Mouse (Mus musculus): ENCODE results near the gene Smyd3. TPM values are rescaled to one million over a fixed set of nuclear protein-coding genes. Genes with fewer than 3 reads are reported as not detected.

The Smyd3 gene
- polyA plus RNA-seq, 1 experiment from 2014 or later, result 20.7 TPM

DNA sequence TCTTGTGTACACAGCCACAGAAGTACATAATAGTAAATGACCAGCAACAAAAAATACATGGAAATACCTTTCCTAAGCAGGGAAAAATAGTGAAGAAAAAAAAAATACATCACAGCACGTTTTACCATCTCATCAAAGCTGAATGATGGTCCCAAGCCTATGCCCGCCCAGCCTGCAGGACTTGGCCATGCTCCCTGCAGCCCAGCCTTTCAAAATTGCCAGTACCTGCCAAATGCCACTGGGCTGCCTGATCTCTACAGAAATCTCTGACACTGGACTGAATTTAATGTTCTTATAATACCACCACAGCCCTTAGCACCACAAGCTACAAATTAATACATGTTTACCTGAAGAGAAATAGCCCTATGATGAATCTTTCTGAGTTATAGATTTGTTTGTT is 133.5 kb downstream of the Smyd3 start:
- 79% methylated on average over 2 of the region's 2 CpGs for whole genome bisulfite sequencing
- H3K36me3 ChIP-seq (replicated peaks), result no peaks in the 10 kb centered on the region
- DNase-seq (ENCODE audit: low spot score), result no peak
- H3K27ac ChIP-seq (replicated peaks), result no peak overlapping the region
- no peaks in the 10 kb centered on the region for H3K9me3 ChIP-seq
- no peaks in the 10 kb centered on the region for H3K27me3 ChIP-seq (replicated peaks; ENCODE audit: low read depth, poor library complexity, severe bottlenecking)
- peaks cover 10% of the 10 kb centered on the region for H3K4me1 ChIP-seq
- H3K4me3 ChIP-seq, result no peak overlapping the region

- no peak for DNase-seq (ENCODE audit: low spot score)
- H3K27me3 ChIP-seq (replicated peaks; ENCODE audit: low read depth, poor library complexity, severe bottlenecking), result no peaks in the 10 kb centered on the region
- 93% methylated on average over 4 of the region's 4 CpGs for WGBS
Measured at GRCm38 (mm10) chr1:179378102-179378501, 139.7 kb downstream of the Smyd3 start.

GRCm38 (mm10) chr1:179374987-179375386 is 142.9 kb downstream of the Smyd3 start:
- Histone ChIP-seq H3K36me3 (replicated peaks) (no peaks in the 10 kb centered on the region), H3K27me3 (replicated peaks; ENCODE audit: low read depth, poor library complexity, severe bottlenecking) (no peaks in the 10 kb centered on the region), H3K9me3 (no peaks in the 10 kb centered on the region), H3K27ac (replicated peaks) (no peak overlapping the region), H3K4me1 (peaks cover 5% of the 10 kb centered on the region; the same call in 1 of the 2 replicates), H3K4me3 (no peak overlapping the region)
- DNase-seq (ENCODE audit: low spot score), result no peak
- 93% methylated on average over 4 of the region's 4 CpGs for WGBS

More at GRCm38 (mm10) chr1:179378102-179378501, 139.7 kb downstream of the Smyd3 start:
- no peak overlapping the region for H3K4me3 ChIP-seq
- no peaks in the 10 kb centered on the region for H3K9me3 ChIP-seq
- H3K27ac ChIP-seq (replicated peaks), result no peak overlapping the region
- peaks cover 3% of the 10 kb centered on the region; the same call in 1 of the 2 replicates for H3K4me1 ChIP-seq
- H3K36me3 ChIP-seq (replicated peaks), result no peaks in the 10 kb centered on the region

DNA sequence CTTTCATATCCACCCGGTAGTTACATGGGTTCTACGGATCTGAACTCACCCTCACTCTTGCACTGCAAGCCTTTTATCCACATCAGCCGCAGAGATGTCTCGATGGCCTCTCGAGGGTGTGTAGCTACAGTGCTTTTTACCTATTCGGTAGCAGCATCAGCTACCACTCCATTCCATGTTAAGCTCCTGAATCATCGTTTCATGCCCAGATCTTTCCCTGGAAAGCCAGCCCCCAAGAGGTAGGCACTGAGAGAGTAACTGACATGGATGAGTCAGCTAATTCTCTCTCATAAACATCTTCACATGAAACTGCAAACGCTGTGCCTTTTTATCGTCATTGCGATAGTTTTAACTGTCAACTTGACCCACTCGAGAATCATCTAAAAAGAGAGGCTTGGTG is 143.9 kb downstream of the Smyd3 start:
- no peaks in the 10 kb centered on the region for H3K27me3 ChIP-seq (replicated peaks; ENCODE audit: low read depth, poor library complexity, severe bottlenecking)
- DNase-seq (ENCODE audit: low spot score), result no peak
- H3K4me1 ChIP-seq, result peaks cover 5% of the 10 kb centered on the region; the same call in 1 of the 2 replicates
- no peak overlapping the region for H3K4me3 ChIP-seq
- no peaks in the 10 kb centered on the region for H3K36me3 ChIP-seq (replicated peaks)
- no peaks in the 10 kb centered on the region for H3K9me3 ChIP-seq
- WGBS, result 93% methylated on average over 11 of the region's 11 CpGs
- no peak overlapping the region for H3K27ac ChIP-seq (replicated peaks)

DNA sequence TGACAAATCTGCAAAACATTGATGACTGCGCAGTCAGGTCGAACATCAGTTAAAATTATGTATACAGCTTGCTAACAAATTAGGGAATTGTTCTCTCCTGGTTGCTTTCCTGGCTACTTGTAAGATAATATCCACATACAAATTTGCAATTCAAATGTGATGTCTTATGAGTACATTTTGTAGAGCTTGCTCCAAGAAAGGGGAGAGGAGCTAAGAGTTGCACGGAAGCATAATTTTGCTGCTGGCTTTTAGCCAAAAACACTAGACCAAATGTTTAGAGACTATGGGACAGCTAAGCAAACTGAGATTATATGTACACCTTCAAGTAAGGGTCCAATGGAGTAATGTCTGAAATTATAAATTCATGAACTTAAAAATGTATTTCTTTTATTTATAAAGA is 146.7 kb downstream of the Smyd3 start:
- H3K4me3 ChIP-seq, result no peak overlapping the region
- DNase-seq (ENCODE audit: low spot score), result no peak
- 0 out of 2 replicates have a peak, but pooled peaks cover 2% of the 10 kb centered on the region for H3K4me1 ChIP-seq
- H3K9me3 ChIP-seq, result no peaks in the 10 kb centered on the region
- no peak overlapping the region for H3K27ac ChIP-seq (replicated peaks)
- H3K27me3 ChIP-seq (replicated peaks; ENCODE audit: low read depth, poor library complexity, severe bottlenecking), result no peaks in the 10 kb centered on the region
- 90% methylated on average over 3 of the region's 3 CpGs for WGBS
- no peaks in the 10 kb centered on the region for H3K36me3 ChIP-seq (replicated peaks)

DNA sequence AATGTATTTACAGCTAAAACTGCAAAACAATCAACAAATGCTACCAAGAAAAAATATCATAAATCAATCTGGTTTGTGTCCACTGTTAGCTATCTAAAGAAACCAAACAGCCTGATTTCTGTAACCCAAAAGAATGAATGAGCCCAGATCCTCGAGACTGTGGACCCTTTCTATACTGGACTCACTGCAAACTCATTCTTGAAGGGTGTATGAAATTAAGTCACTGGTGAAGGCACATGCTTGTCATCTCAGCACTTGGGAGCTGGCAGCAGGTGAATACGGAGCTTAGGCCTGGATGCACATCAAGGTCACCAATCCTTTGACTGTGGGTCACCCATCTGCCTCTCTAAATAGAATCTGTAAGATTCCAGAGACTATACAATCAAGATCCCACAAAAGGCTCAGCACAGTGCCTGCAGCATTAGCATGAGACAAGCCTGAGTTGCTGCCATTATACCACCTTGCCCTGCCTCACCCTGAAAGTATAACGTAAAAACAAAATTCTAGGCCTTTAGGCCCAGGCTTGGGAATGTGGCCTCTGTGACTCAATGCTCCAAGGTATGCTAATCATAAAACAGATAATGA is 149.3 kb downstream of the Smyd3 start:
- DNase-seq (ENCODE audit: low spot score), result no peak
- H3K27me3 ChIP-seq (replicated peaks; ENCODE audit: low read depth, poor library complexity, severe bottlenecking), result no peaks in the 10 kb centered on the region
- 0 out of 2 replicates have a peak, but pooled peaks cover 2% of the 10 kb centered on the region for H3K4me1 ChIP-seq
- 78% methylated on average over 3 of the region's 3 CpGs for WGBS
- H3K36me3 ChIP-seq (replicated peaks), result no peaks in the 10 kb centered on the region
- no peaks in the 10 kb centered on the region for H3K9me3 ChIP-seq
- H3K4me3 ChIP-seq, result no peak overlapping the region
- no peak overlapping the region for H3K27ac ChIP-seq (replicated peaks)

- Histone ChIP-seq H3K4me1 (peaks cover 8% of the 10 kb centered on the region; the same call in 1 of the 2 replicates), H3K36me3 (replicated peaks) (no peaks in the 10 kb centered on the region), H3K27me3 (replicated peaks; ENCODE audit: low read depth, poor library complexity, severe bottlenecking) (no peaks in the 10 kb centered on the region), H3K27ac (replicated peaks) (no peak overlapping the region), H3K9me3 (no peaks in the 10 kb centered on the region), H3K4me3 (no peak overlapping the region)
- WGBS, result 70% methylated on average over 8 of the region's 8 CpGs
- DNase-seq (ENCODE audit: low spot score), result no peak
Measured at GRCm38 (mm10) chr1:179361481-179362466, 156.1 kb downstream of the Smyd3 start.

DNA sequence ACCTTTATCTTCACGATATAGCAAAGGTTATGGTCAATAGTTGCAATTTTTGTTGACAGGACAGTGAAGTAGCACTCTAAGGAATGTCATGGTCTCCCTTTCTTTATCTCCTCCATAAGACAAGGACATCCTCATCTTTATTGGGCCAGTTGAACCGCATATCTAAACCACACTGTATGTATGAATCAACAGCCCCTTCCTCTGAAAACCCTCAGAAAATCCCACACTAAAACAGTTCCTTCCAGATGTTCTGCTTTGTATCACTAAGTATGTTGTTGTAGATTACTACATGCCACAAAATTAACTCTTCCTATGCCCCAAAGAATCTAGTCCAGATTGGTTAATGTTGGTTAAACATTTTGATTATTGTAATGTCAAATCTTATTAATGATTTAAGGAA is 160.7 kb downstream of the Smyd3 start:
- Histone ChIP-seq H3K27me3 (replicated peaks; ENCODE audit: low read depth, poor library complexity, severe bottlenecking) (no peaks in the 10 kb centered on the region), H3K9me3 (no peaks in the 10 kb centered on the region), H3K4me3 (no peak overlapping the region), H3K27ac (replicated peaks) (no peak overlapping the region), H3K4me1 (peaks cover under 1% of the 10 kb centered on the region; the same call in 1 of the 2 replicates), H3K36me3 (replicated peaks) (no peaks in the 10 kb centered on the region)
- 90% methylated on average over 2 of the region's 2 CpGs for WGBS
- no peak for DNase-seq (ENCODE audit: low spot score)

DNA sequence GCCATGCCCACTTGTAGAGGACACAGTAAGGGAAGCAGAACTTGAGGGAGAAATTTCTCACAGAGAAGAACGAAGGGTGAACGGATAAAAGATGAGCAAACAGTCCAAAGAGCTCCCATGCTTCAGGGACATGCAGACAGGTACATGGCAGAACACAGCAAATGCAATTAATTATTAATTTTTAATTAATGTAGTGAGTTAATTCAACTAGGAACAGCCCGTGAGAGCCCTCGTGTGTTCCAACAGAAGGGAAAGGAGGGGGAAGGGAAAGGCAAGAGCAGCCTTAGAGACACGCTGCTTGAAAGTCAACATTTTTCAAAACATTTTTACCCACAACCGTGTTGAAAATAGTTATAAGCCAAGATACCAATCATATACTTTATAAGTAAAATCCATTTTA is 163.6 kb downstream of the Smyd3 start:
- H3K36me3 ChIP-seq (replicated peaks), result no peaks in the 10 kb centered on the region
- no peaks in the 10 kb centered on the region for H3K9me3 ChIP-seq
- DNase-seq (ENCODE audit: low spot score), result no peak
- 90% methylated on average over 6 of the region's 6 CpGs for WGBS
- H3K27ac ChIP-seq (replicated peaks), result no peak overlapping the region
- no peak overlapping the region for H3K4me3 ChIP-seq
- H3K27me3 ChIP-seq (replicated peaks; ENCODE audit: low read depth, poor library complexity, severe bottlenecking), result no peaks in the 10 kb centered on the region
- H3K4me1 ChIP-seq, result no peaks in the 10 kb centered on the region

DNA sequence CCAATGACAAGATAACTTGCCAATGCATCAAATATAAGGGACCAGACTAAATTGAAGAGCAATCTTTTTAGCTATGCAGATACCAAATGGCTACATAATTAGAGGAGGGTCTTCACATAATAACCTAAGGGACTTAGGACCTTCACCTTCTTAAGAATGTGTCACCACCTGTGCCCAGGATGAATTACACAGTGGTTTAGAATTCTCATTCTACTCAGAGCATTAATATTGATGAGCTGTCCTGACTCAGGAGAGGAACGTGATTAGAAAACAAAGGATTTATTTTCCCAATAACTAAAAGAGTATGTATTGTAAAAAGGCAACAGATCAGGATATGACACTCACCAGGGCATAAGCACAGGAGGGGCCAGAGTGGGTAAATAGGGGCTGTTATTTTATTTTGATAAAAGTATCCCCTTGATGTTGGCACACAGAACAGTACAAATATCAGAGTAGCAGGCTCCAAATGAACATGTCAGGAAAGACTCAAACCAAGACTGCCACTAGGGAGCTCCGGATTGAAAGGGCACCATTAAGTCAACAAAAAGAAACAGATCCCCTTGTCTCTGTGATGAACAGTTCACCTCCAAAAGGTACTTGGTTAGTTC is 172.4 kb downstream of the Smyd3 start:
- WGBS, result 58% methylated on average over 2 of the region's 2 CpGs
- Histone ChIP-seq H3K4me1 (peaks cover 7% of the 10 kb centered on the region; the same call in 1 of the 2 replicates), H3K27ac (replicated peaks) (no peak overlapping the region), H3K9me3 (no peaks in the 10 kb centered on the region), H3K36me3 (replicated peaks) (no peaks in the 10 kb centered on the region; the same call in 1 of the 2 replicates), H3K27me3 (replicated peaks; ENCODE audit: low read depth, poor library complexity, severe bottlenecking) (no peaks in the 10 kb centered on the region), H3K4me3 (no peak overlapping the region)
- no peak for DNase-seq (ENCODE audit: low spot score)

GRCm38 (mm10) chr1:179343426-179343825 is 174.4 kb downstream of the Smyd3 start:
- Histone ChIP-seq H3K4me3 (no peak overlapping the region), H3K27me3 (replicated peaks; ENCODE audit: low read depth, poor library complexity, severe bottlenecking) (no peaks in the 10 kb centered on the region), H3K9me3 (no peaks in the 10 kb centered on the region), H3K4me1 (peaks cover 7% of the 10 kb centered on the region; the same call in 1 of the 2 replicates), H3K36me3 (replicated peaks) (no peaks in the 10 kb centered on the region; the same call in 1 of the 2 replicates), H3K27ac (replicated peaks) (no peak overlapping the region)
- 93% methylated on average over 17 of the region's 17 CpGs for WGBS
- no peak for DNase-seq (ENCODE audit: low spot score)

DNA sequence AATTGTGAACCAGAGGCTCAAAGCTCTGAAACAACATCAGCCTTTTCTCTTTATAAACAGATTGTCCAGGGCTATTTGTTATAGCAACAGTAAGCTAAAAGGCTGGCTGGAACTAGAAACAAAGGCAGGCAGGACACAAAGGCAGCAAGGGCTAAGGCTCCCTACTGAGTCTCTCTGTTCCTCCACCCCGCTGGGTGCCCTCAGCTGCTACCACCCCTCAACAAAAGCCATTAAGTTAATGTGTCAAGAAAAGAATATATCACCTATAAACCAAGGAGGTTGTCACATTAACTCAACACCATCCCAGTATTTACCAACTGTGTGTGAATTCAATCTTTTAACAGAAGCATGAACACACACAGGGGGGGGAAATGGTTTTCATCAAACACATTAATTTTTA is 176.3 kb downstream of the Smyd3 start:
- H3K36me3 ChIP-seq (replicated peaks), result no peaks in the 10 kb centered on the region; the same call in 1 of the 2 replicates
- H3K27me3 ChIP-seq (replicated peaks; ENCODE audit: low read depth, poor library complexity, severe bottlenecking), result no peaks in the 10 kb centered on the region
- WGBS, result 82% methylated on average over 1 of the region's 1 CpGs
- no peak overlapping the region for H3K27ac ChIP-seq (replicated peaks)
- no peak for DNase-seq (ENCODE audit: low spot score)
- no peaks in the 10 kb centered on the region for H3K9me3 ChIP-seq
- H3K4me3 ChIP-seq, result no peak overlapping the region
- peaks cover 7% of the 10 kb centered on the region; the same call in 1 of the 2 replicates for H3K4me1 ChIP-seq

All from embryonic facial prominence, embryonic 10.5 days (tissue).